Mouse (Mus musculus) layer of hippocampus, adult 11-12 months (tissue): ENCODE results near the gene Vps9d1.
A peak's percentile ranks its signal among the peaks of the same experiment; 100 is the strongest.
"Not testable (repeated sequence)": the region's sequence is repeated elsewhere in the genome, so short reads cannot be mapped to it uniquely, and the experiment has no call there.

ENCODE experiments used
- DNase-seq: peaks from one replicate; pipeline ENCODE4 v3.0.0; 2022; ENCODE audit warnings: low spot score

The Vps9d1 gene

DNA sequence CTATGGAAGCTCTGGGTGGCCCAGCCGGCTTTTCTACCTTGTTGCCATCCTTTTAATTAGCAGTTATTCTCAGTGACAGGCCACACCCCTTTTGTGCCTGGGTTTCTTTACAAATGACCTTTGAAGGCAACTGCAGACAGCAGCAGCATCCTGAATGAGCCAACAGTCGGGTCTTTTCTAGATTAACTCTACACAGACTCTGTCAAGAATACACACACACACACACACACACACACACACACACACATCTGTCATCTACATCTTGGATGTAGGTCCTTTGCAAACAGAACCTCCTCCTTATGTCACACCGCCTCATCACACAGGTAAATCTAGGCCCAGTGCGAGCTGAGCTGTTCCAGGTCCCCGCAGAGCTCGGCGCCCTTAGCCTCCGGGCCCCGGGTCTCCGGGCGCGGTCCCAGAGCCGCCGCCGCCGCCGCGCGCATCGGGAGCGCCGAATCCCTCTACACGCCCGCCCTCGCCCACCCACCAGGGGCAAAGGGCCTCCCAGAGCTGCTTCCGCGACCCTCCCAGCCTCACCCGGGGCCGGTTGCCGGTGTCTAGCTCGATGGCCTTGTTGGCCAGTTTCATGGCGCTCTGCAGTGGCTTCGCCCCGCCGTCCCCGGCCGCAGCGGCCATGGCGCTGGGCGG, 573 bp downstream of the Vps9d1 start:
- DNase-seq, result no peak

DNA sequence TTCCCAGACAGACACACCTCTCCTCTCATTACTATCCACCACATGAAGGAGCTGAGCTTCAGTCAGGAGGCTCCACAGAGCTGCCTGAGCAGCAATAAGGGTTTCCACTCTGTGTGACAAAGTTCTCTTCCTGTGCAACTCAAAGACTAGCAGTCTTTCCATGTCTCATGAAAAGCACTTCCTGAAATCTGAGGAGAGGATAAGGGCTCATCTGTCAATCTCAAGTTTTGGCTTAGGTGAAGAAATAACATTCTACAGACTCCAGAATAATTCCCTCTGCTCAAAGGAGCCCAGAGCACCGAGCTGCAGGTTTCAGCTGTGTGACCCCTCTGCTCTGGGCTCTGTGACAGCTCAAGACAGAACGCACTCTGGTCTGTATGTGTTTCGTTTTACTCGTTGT, 1.2 kb downstream of the Vps9d1 start:
- no peak for DNase-seq

DNA sequence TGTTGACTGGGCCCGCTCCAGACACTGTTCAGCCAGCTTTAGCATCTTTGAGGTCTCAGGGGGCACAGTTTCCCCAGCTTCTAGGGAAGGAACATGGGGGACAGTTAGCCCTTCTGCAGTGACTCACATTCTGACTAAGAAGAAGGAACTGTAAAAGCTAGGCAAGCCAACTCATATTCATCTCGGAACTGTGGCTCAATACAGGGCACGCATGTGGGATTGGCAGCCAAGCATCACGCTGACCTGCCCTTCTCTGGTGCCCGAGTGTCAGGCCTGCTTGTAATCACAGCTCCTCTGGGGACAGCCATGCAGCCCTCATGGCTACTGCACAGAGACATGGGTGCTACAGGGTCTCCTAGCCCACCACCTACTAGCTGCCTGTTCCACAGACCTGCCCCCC, 3.2 kb downstream of the Vps9d1 start:
- no peak for DNase-seq

DNA sequence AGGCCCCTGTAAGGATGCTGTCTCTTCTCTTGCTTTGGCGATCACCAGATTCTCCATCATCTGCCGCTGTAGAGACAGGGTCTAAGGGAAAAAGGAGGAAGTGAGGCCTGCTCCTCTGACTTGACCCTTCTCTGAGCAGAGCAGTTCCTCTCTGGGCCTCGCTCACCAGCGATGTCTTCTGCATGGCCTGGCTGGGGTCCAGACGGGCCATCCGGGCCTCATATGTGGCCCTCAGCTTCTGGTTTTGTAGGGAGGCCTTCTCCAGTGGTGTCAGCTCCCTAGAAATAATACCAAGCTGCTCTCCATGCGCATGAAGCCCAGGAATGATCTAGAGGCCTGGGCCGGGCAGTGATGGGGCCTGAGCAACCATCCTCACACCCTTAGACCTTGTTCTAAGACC, 5.6 kb downstream of the Vps9d1 start:
- peak; percentile 35 for DNase-seq

DNA sequence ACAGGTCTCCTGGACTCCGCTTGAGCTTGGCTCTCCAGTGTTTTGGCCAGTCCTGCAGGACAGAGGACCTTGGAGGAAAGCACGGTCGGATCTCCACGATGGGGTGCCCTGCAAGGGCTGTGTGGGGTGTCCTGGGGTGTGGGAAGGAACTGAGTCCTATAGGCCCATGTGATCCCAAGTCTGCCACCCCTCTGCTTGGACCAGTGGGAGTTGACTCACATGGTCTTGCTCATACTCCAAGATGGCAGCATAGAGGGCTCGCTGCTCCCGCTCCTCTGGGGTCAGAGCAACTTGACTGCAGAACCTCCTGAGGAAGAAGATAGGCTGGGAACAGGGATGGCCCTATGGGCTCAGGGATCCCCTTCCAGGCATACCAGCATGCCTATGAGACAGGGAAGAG, 6.4 kb downstream of the Vps9d1 start:
- DNase-seq, result no peak

DNA sequence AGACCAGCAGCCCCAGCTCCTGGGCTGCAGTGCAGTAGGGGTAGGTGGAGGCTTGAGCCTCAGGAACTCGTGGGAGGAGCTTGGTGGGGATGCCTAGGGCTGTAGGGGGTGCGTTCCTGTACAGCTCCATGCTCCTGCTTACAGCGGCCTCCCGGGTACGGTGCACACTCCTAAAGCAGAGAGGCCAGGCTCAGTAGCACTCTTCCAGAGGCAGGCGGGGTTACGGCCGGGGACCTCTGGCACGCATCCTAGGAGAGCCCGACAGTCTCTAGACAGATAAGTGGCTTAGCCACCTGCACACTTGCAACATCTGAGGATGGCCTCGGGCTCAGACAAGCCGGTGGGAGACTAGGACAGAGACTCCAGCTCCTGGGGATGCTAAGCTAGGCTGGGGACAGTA, 8.6 kb downstream of the Vps9d1 start:
- no peak for DNase-seq

DNA sequence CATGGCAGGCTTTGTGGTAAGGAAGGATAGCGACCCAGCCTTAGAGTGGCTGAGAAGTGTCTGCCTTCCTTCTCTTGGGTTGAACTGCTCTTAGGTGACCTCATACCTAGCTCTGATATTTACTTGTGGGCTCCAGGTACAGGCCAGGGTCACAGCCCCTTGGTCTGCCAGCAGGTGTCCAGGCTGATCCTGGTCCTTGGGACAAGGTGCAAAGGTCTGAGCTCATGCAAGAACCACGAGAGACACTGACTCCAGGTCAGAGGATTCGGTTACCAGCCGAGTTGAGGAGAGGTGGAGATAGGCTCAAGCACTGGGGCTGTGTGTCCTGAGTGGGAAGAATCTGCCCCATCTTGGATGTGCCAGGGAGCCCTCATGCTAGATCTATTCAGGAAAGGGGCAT, 9.8 kb downstream of the Vps9d1 start:
- no peak for DNase-seq

DNA sequence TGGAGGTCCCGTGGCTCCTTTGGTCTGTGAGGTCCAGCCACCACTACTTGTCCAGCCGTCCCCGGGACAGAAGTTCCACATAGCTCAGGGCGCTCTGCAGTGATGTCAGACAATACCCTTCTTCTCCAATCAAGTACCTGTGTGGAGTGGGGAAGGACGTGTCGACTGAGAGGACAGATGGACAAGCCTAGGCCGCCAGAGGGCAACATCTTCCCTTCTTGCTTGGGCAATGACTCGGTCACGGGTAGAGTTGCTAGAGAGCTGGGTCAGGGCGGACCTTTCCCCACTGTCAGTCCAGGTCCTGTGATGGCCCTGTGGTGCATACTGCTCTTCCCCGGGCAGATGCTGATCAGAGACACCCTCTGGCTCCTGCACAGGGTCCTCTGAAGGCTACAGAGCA, 11.1 kb downstream of the Vps9d1 start:
- no peak for DNase-seq

DNA sequence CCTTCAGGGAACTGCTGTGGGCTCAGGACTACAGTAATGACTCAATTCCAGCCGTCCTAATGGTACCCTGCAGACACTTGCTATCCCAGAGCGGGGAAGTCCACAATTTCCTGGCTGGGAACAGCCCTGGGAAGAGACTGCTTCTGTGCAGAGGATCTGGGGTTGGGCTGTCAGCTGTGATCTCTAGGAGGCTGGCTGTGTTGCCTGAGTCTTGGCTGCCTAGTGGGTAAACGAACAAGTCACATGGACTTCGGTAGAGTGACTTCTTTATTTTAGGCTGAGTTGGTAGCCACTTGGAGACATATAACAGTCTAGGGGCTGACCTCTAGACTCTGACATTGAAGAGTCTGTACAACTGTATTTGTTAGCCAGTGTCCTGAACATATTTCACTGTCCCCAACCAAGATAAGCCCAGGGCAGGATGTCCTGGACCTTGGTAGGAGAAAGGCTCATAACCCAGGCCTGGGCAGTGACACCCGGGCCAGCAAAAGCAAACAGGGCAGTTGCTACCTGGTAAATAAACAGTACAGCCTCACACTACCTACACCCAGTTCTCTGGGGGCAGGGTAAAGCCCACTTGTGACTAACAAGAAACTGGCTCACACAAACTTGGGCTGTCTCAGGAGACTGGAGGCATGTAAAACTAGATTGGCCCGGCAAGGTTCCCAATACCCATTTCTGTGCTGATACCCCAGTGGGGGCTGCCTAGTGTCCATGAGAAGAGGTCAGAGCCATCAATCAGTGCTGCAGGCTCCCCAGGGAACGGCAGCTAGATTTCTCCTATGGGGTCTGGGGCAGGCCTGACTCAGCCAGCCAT, 11.8 kb downstream of the Vps9d1 start:
- DNase-seq, result no peak

DNA sequence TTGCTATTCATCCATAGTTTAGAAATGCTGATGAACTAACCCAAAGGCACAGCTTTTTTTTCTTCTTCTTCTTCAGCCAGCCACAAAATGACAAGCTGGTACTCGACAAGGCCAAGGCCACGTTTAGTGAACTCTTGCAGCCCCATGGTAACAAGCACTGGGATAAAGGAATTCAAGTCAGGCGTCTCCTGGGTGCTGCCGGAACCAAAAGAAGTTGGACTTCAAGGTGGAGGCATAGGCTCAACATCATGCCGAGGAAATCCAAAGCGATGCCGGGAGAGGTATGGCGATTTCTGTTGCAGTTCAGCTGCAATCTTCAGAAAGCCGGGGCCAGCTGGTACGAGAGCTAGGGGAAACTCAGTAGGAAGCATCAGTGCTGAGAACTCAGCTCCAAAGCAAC, 14.8 kb downstream of the Vps9d1 start:
- no peak for DNase-seq

DNA sequence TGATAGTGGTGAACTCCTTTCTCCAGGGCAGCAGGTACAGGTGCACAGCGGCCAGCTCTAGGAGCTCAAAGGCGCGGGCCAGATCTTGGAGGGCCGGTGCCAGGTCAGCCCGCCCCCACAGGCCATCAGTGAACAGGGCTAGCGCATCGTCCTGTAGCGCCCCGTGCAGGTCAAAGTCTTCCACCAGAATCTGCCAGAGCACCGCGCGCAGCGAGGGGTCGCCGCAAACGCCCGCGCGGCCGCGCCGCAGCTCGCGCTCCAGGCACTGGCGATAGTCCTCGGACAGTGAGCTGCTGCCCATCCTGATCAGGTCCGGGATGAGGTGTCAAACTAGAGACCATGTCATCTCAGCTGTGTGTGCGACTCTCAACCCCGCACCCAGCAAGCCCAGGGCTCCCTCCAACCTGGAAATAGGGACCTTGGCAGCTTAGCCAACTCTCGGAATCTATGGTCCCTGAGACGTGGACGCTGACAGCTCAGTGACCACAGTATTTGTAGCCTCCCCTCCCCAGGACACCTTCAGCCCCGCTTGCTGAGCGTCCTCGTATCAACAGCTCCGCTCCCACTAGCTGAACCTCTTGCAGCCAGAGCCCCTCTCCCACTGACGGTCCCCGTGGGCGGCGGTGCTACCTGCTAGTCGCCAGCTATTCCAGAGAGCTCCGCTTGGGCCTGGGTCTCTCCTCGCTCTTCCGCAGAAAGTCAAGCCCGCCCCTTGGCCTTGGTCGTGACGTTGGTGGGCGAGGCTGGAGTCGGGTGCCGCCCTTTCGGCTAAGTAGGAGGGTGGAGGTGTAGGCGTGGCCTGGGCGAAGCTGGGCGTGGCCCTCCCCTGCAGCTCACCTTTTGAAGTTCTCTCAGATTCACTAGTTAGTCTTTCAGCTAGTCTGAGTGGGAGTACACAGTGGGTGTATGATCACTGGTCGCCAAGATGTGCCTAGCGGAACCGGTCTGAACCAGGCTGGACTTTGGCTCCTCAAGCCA, 18.3 kb downstream of the Vps9d1 start, which contains the start of gene Spata2l:
Gene Spata2l (minus strand): TSS at position 714 of the 978 bp plus-strand sequence.
- peak; percentile 87 for DNase-seq

DNA sequence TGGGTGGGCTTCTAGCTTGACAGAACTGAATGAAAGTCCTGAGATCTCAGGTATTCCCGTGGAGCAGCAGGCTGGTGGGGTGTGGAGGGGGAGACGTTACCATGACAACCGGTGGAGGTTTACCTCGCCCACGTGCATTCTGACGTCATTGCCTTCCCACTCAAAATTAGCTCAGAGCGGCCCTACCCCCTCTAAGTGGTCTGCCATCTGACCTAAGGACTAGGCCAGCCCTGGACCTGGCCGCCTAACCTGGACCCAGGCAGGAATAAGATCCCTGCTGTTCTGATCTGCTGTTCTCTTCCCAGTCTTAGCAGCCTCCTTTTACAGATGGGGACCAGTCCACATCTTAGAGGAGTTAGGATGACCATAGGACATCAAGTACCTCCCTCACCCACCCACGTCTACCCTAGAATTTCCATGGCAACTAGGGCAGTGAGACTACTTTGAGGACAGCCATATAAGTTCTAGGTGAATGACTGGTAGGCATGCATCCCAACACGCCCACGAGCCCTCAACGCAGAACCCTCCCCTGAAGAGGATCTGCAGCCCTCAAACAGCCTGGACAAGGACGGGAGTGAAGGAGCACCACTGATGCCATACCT, 19.1 kb downstream of the Vps9d1 start:
- DNase-seq, result peak; percentile 84

DNA sequence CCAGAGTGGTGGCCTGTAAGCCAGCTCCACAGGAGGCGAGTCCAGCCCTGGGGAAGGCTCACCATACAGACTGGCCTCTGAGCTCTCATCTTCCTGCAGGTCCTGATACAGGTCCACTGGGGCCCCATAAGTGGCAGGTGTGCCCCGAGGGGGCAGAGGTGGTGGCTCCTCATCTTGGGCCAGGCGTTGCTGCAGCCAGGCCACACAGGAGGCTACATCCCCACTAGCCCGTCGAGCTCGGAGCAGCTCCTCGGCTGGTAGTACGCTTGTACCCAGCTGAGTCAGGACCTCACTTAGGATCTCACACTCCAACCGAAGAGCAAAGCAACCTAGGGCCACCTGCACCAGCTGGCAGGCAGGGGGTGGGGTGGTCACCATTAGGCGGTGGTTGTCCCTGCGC, 20.4 kb downstream of the Vps9d1 start:
- no peak for DNase-seq

DNA sequence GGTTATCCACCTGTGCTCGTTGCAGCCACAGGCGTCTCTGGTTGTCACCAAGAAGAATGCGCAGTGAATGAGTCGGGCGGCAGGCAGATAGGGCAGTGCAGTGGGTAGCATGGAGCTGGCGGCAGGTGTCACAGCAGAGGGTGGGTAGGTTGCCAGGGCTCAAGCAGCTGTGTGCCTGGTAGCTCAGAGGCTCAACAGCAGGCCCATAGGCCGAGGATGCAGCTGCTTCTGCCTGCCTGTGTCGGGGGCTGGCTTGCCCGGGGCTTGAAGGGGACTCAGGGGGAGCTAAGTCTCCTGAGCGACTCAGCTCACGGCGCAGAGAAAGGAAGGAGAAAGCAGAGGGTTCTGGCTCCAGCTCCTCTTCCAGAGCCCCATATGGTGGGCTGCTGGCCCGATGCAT, 20.8 kb downstream of the Vps9d1 start:
- DNase-seq, result peak; percentile 36

DNA sequence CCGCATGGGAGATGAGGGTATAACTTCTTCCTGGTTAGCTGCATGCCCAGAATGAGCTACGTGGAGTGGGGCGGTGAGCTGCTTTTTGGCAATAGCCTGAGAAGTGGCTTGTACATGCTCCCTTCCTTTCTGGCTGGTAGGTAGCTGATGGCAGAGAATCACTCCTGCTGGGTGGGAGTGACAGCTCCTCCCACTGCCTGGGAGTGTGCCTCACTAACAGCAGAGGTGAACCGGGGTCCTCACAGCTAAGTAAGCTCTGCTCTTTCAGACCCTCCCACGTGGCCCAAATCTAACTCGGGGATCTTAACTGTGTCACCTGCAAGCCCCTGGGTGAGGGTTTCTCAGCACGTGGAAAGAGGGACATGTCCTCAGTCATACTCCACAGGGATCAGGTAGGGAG, 21.6 kb downstream of the Vps9d1 start:
- no peak for DNase-seq

DNA sequence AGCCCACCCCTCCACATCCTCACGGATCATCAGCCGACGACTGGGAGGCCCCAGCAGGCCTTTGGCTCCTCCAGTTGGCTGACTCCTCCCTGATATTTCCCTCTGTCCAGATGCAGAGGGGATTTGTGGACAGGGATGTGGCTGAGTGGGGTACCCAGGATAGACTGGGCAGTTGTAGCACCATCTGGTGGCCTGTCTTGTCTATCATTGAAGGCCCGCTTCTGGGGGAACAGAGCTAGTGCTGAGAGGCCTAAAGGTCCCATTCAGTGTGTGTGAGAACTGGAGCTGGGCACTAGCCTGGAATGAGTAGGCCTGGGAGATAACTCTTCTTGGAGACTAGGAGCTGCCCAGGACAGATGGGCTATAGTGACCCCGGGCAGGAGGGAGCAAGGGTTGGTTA, 22.4 kb downstream of the Vps9d1 start:
- no peak for DNase-seq

DNA sequence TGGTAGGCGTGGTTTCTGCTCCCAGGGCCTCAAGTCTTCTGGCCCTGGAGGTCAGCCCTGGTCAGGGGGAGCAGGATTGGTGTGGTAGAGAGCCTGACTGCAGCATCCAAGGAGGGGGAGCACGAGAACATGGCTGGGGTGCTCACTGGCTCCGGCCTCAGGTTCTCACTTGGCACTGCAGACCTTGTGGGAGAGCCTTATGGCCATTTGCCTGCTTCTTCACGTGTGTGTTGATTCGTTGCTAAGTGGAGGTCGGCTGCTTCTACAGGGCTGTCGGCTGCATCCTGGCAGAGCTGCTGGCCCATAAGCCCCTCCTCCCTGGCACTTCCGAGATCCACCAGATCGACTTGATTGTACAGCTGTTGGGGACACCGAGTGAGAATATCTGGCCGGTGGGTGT, 23.8 kb downstream of the Vps9d1 start:
- not testable (repeated sequence) for DNase-seq

DNA sequence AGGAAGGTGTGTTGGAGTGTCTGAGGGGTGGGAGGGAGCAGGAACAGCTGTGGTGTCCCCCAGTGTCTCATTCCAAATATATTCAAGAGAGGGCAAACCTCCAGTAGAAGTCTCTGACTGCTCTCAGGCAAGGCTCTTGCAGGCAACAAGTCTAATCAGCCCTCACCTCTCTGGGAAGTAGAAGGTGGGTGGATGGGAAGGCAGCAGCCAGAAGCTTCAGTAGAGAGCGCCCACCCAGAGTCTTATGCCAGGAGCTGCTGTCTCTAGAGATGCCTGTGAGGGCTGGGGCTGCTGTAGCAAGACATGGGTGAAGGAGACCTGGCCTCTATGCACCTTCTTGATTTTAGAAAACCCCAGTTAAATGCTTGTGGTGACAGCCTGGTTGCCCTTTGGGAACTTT, 25.7 kb downstream of the Vps9d1 start:
- no peak for DNase-seq

DNA sequence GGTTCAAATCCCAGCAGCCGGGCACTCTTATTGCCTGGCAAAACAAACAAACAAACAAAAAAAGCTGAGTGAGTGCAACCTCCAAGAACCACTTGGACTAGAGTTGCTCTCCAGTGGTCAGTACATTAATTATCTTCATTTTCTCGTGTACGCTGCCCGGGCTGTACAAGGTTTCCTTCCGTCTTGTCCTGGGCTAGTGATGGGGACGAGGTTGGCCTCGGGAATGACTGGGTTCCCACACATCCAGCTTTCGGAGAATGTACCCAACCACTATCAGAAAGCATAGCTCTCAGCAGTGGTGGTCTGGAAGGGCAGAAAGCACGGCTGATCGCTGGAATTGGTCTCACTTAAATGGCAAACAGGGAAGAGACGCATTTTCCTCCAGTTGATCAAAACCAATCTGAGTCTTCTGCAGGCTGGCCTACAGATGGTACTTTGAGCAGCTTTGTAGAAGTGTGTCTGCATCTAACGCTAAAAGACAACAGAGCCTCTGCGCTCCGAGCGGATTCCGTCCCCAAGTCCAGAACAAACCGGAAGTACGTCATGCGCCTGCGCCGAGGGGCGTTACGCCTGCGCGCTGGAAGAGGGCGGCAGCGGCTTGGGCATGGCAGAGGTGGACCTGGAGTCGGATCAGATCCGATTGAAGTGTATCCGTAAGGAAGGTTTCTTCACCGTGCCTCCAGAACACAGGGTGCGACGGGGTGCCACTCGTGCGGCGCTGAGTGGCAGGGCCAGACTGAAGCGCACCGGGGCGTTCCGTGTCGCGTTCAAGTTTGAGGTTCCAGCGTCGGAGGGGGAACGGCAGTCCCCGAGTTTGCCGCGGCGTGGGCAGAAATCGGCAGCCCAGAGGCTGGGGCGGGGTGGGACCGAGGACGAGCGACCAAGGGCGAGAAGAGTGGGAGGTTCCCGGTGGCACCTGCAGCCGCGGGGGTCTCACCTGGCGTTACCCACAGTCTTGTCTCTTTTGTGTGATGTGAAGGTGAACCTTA, 29.6 kb downstream of the Vps9d1 start, which contains the start of gene Cdk10:
Gene Cdk10 (plus strand): TSS at position 565 of the 989 bp plus-strand sequence.
- peak; percentile 92 for DNase-seq

DNA sequence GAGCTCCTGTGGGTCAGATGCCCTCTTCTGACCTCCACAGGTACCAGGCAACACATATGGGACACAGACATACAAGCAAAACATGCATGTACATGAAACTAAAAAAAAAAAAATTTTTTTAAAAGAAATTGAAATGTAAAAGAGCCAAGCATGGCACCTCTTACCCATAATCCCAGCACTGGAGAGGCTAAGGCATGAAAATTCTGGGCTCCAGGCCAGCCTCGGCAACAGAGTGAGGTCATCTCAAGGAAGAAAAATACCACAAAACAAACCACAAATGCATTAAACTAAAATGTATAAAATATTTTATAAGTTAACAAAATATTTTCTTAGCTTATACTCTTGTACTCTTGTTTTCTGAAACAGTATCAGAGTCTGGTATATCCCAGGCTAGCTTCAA, 33.2 kb downstream of the Vps9d1 start:
- no peak for DNase-seq

DNA sequence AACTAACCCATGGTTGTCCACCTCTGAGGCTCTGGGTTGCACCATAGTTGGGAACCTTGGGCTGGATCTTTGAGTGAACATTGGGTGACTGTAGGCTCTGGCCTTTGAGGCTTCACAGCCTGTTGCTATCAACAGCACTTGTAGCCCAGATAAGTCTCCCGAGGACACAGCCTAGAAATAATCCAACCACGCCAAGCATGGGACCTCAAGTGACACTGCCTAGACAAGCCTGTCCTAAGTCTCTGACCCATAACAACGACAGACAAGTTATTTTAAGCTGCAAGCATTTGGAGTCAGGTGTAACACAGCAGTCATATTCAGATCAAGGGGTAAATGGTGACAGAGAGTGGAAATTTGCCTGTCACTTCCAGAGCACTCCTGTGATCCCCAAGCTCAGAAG, 38.7 kb downstream of the Vps9d1 start:
- no peak for DNase-seq
